Mouse (Mus musculus): ENCODE measurements around the gene Gstm7. TPM values are rescaled to one million over a fixed set of nuclear protein-coding genes. Genes with fewer than 3 reads are reported as not detected.
A peak's percentile ranks its signal among the peaks of the same experiment; 100 is the strongest.
"Not testable (repeated sequence)": the region's sequence is repeated elsewhere in the genome, so short reads cannot be mapped to it uniquely, and the experiment has no call there.

Gene Gstm7
- total RNA-seq, 2 experiments from 2014 or later = 60.7 to 70.1 TPM

DNA sequence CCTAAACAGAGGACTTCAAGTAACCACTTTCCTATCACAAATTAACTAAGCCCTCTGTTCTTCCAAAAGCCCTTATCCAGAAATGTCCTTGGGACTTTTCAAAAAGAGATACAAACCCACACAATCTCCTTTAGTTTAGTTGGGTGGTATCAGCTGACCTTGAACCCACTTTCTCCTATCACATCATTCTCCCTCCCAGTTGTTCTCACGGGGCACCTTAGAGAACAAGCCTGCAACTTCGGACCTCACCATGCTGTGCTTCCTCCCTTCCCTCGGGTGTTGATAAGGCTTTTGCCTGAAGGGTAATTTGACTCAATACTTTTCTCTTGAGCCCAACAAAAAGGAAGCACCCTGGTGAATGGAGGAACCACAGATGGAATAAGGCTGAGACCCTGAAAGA, 4.3 kb upstream of the Gstm7 start:
- DNase-seq (ENCODE audit: low spot score in 2 of 2) = no peak

DNA sequence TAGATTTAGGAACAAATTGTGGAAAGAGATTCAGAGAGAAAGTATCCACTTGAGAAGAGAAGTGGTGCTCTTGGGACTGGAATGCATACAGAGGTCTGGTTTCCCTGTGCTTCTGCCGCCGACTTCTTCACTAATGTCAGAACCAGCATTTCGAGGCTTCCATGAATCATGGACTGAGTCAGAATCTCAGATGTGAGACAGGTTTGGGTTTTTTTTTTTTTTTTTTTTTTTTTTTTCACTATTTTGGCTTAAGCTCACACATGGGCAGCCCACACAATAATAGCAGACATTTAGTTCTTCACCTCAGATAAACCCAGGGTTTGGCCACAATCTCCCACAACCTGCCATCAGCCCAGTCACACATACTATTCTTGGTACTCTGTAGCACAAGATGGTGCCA, 3.7 kb upstream of the Gstm7 start:
- no peak for DNase-seq (ENCODE audit: low spot score in 2 of 2)

DNA sequence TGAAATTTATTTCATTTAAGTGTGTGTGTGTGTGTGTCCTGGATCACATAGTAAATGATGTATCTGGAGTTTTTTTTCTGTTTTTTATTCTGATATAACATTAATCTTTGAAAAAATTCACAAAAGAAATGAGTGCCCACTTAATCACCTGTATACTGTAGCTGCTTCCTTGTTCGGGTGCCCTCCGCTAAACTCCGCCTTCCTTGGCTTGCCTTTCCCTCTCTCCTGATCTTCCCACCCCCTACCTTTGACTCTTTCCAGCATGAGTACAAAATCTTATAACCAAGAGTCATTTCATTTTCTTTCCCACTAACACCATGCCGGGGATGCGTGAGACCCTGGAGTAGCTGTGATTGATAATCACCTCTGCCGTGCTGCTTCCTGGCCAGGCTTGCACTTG, 511 bp upstream of the Gstm7 start:
- no peak for DNase-seq (ENCODE audit: low spot score in 2 of 2)

DNA sequence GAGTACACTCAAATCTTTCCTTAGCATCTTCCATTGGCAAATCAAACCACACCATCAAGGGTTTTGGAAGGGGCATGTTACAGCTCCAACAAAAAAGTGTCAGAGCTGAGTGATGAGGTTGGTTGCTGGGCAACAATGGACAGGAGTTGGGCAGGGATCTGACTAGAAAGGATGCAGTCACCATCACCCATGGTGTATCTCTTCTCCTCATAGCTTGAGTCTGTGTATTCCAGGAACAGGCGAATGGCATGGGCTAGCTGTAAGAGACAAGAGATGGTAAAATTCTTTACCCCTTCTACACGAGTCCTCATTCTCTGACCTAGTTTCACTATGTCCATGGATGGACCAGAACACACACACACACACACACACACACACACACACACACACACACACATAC, 483 bp downstream of the Gstm7 start:
- no peak for DNase-seq (ENCODE audit: low spot score in 2 of 2)

DNA sequence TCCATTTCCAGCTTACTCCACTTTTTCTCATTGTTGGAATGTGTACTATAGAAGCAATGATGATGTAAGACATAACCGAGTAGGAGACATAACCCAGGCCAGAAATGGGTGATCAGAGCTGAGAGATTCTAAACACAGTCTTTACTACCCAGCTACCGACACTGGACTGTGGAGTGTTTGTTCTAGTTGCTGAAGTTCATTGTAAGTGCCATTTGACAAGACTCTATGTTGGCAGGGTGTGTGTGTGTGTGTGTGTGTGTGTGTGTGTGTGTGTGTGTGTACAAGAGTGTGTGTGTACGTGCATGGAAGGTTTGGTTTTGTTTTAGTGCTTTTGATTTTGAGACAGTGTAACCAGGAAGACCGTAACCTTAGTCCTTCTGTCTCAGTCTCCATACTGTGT, 1.9 kb downstream of the Gstm7 start:
- DNase-seq (ENCODE audit: low spot score in 2 of 2) = no peak

DNA sequence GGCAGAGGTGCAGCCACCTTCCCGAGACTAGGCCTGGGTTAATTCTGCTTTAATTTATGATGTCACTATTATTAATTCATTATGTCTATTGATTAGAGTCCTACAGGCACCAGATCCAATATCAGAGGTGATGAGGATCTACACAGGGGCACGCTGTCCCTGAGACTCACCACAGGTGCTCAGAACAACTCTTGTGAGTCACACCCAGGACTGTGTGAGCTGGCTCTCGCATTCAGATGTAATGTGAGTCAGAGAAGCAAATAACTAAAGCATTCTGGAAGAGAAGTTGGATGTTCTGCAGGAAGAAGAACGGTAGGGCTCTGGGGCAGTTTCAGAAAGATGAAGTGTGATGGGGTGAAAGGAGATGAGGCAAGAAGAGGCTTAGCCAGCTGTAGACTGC, 2.4 kb downstream of the Gstm7 start:
- DNase-seq (ENCODE audit: low spot score in 2 of 2) = no peak

DNA sequence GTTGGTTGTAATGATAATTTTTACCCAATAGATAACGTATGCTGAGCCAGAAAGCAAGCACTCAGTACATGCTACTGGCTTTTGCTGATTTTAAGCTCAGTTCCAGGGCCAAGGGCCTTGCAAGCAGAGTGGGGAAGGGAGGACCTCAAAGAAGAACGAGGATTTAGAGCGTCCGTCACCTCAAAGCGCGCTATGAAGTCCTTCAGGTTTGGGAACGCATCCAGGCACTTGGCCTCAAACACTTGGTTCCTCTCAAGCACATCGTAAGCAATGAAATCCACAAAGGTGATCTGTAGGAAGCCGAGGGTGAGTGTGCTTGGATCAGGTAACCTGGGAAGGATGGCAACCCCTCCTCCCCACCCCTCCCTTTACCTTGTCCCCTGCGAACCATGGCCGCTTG, 2.9 kb downstream of the Gstm7 start:
- no peak for DNase-seq (ENCODE audit: low spot score in 2 of 2)

DNA sequence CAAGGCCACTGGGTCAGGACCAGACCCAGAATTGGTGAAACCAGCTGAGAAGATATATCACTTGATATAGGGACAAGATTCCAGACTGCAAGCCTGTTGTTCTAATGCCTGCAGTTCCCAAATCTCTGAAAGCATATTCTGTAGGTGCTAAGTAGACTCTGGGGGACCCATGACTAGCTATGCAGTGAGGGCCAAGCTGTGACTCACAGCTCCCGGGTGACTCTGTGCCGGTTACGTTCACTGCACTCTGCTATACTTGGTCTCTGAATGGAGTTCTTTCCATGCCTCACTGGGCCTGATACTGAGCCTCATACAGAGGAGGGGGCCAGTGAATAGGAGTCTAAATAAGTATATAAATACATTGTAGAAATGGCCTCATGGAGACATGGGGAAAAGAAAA, 3.8 kb downstream of the Gstm7 start:
- no peak for DNase-seq (ENCODE audit: low spot score in 2 of 2)

DNA sequence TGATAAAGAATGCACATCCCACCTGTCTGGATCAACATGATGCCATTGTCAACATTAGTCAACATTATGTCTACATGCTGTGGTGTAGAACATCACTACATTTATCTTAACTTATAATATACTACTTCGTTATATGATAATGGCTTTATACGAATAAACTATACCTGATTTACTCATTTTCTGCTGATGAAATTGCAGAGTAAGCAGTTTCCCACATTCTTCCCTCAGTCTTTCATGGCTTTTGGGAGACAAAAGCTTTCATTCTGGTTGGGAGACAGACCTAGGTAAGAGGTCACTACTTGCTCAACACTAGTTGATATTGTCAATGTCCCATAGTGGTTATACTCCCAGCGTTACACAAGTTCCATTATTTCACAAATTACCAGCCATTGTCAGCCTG, 6.3 kb downstream of the Gstm7 start:
- DNase-seq (ENCODE audit: low spot score in 2 of 2) = no peak

DNA sequence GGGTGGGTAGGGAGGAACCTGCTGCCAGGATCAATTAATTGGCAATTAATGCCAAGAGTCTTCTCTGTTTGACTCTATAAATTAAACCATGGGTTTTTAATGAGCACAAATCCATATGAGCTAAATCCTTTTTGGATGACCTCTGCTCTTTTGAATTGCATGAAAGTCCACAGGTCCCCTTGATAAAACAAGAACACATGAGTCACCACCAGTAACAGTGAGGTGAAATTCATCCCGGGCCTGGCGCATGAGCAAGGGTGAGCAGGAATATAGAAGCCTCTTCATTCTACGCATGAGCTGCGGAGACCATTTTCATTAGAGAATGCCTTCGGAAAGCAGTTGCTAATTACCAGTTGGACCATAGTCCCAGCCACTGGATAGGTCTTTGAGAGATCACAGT, 11.3 kb downstream of the Gstm7 start:
- DNase-seq (ENCODE audit: low spot score in 2 of 2) = no peak

DNA sequence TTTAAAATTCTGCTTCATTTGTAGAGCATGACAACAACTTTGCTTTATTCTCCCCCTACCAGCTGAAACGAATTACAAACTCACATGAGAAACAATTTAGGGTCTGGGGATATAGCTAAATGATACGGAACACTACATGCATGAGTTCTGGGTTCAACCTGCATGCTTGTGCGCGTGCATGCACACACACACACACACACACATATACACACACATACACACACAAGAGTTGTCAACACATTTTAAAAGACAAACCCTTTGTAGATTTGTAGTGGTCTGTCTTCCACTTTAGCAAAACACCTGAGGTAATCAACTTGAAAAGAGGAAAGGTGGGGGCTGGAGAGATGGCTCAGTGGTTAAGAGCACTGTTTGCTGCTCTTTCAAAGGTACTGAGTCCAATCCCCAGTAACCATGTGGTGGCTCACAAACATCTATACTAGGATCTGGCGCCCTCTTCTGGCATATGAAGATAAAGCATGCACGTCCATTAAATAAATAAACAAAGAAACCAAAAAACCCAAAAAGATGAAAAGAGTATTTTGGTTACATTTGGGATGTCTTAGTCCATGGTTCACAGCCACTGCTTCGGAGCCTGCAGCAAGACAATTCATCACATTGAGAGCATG, 13.7 kb downstream of the Gstm7 start:
- peak; percentile 66 to 78 for DNase-seq (ENCODE audit: low spot score in 2 of 2)

DNA sequence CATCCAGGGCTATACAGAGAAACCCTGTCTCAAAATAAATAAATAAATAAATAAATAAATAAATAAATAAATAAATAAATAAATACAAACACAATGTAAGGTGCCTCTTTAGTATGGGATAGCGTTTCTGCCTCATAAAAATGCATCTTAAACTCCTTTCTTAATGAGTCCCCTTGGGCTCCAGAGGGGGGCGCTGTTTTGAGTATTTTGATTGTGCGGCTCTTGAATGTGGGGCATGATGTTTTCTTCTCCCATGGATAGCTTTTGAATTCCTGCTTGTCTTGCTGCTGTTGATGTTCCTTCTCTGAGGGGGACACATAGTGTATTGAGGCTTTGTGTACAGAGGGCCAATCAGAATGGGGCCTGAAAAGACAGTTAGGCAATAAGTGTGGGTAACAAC, 14.5 kb downstream of the Gstm7 start:
- no peak for DNase-seq (ENCODE audit: low spot score in 2 of 2)

DNA sequence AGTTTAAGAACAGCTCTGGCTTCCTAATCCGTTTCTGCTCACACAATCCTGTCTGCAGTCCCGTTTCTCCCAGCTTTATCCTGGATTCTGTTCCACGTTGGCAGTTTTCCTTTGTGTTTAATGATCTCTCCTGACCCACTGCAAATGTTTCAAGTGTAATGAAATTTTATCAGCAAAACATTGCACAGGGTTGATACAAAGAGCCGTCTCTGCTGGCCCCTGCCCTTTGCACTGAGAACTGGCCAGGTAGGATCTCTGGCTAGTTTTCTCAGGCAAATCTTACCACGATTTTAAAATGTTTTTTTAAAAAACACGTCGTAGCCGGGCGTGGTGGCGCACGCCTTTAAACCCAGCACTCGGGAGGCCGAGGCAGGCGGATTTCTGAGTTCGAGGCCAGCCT, 14.9 kb downstream of the Gstm7 start:
- no peak for DNase-seq (ENCODE audit: low spot score in 2 of 2)

DNA sequence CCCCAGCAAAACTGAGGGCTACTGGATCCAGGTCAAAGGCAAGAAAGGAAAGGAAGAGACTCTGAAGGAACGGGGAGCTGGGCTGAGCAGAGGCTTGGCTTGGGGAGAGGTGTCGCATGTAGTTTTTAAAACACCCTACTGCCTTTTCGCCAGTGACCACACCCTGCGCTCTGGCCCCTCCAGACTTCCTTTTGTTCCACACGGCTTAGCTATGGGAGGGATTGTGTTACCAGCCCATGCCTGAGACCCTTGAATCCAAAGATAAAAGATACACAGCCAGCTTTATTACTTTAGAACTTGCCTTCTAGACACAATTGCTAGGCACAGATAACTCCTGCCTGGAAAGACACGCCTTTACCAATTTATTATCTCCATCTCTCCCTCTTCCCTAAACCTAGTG, 25.7 kb downstream of the Gstm7 start:
- no peak for DNase-seq (ENCODE audit: low spot score in 2 of 2)

DNA sequence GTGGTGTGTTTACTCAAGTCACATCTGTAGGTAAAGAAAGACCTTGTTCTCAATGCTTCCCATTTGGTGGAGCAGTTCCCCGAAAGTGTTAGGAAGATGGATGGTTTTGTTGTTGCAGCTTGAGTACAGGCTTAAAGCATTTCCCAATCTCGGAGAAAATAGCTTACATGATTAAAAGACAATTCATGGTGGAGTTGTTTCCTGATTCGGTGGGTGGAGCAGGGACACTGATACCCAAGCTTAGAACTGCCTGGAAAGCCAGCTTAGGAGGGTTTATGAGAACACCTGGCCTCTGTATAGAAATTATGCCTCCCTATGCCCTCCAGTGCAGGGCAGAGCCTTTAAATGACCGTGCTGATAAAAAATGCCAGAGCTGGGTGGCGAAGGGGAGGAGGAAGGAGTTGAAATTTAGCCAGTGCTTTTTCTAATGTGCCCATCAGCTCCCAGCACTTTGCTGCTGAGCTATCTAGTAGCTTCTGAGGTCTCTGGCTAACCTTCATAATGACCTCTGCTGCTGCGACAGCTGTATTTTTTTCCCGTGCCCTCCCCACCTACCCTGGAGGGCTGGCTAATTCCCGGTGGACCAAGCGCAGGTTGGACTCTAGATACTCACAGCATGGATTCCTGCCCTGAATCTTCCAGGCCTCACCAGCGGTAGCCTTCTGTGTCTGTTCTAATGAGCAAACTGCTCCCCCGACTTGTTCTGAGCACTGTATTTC, 30.5 kb downstream of the Gstm7 start:
- no peak for DNase-seq (ENCODE audit: low spot score in 2 of 2)

DNA sequence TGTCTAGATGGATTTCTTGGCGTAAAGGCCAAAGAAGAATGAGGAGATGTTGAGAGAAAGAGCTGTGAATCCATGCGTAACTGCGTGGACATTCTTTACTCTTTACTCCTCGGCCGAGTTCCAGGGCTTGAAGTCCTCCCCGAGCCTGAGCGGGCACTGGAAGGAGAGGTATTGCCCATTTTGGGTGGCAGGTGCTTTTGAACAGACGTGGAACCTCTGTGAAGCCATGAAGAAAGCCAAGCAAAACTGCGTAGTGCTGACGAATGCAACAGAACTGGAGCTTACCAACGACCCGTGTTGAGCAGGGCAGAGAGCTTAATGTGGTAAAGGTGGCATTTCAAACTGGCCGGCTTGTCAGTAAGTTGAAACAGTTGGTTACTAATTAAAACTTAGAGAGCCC, 32.9 kb downstream of the Gstm7 start:
- DNase-seq (ENCODE audit: low spot score in 2 of 2) = no peak

DNA sequence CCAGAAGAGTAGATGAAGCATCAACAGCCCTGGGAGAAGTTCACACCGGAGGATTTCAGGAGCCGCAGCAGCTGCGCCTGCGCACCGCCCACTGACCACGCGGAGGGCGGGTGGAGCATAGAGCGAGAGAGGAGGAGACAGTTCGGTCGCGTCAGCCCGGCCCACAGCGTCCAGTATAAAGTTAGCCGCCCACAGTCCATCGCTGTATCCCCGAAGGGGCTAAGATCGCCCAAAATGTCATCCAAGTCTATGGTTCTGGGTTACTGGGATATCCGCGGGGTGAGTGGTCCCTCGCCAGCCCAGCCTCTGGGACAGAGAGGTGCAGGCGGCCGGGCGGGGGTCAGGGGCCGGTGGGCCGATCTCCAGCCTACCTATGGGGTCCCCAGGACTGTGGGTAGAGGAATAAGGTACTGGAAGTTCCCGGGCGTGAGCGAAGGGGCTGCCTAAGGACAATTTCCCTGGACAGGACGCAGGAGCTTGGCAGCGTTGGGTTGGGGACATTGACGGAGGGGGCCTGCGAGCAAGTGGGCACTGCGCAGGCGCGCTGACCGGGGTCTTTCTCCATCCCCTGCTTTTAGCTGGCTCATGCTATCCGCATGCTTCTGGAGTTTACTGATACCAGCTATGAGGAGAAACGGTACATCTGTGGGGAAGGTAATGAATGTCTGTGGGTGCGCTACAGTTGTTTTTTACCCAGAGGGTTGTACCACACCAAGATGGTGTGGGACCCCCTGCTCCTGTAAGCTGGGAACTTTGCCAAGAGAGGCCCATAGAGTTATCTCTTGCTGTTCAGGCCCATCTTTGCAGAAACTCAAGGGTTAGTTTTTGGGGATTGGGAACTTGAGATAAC, 35.7 kb downstream of the Gstm7 start, which contains the start of gene Gstm5:
Gene Gstm5, plus strand, starts transcription at position 102 of the 850 bp plus-strand sequence.
- peak; percentile 77 to 88 for DNase-seq (ENCODE audit: low spot score in 2 of 2)

DNA sequence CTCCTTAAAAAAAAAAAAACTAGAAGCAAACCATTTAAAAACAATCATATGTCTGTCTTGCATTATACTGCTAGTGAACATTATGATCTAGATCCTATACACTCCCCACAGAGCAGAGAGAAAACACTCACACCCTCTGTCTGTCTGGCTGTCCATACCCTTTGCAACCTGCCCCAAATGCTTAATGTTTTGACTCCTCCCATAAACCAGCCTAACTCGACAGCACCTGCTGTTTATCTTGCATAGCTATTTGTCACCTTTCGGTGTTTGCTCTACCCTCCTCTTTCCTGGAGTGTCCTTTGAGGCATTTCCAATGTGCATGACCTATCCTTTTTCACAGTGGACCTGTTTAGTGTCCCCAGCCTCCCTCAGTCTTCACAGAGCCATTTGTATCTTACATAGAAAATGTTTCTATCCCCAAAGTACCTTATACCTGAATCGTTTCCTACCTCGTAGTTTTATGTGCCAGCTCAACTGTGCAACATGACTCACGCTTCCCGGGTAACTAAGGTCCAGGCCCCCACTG, 36.4 kb downstream of the Gstm7 start:
- DNase-seq (ENCODE audit: low spot score in 2 of 2) = no peak

DNA sequence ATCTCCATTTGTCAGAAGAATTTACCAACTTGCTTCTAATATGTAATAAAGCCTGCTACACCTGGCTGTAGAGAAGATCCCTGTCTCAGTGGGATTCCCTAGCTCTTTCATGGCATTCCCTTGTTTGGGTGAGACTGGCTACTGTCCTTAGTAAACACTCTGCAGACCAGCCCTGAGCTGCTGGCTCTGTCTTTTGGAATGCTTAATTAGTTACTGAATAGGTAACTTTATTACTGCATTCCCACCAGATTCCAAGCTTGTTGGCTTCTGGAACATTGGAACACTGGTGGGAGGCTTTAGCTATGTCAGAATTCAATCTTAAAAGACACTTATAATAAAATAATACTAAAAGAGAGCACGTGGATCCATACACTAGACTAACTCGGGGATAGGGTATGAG, 42.4 kb downstream of the Gstm7 start:
- DNase-seq (ENCODE audit: low spot score in 2 of 2) = not testable (repeated sequence)

DNA sequence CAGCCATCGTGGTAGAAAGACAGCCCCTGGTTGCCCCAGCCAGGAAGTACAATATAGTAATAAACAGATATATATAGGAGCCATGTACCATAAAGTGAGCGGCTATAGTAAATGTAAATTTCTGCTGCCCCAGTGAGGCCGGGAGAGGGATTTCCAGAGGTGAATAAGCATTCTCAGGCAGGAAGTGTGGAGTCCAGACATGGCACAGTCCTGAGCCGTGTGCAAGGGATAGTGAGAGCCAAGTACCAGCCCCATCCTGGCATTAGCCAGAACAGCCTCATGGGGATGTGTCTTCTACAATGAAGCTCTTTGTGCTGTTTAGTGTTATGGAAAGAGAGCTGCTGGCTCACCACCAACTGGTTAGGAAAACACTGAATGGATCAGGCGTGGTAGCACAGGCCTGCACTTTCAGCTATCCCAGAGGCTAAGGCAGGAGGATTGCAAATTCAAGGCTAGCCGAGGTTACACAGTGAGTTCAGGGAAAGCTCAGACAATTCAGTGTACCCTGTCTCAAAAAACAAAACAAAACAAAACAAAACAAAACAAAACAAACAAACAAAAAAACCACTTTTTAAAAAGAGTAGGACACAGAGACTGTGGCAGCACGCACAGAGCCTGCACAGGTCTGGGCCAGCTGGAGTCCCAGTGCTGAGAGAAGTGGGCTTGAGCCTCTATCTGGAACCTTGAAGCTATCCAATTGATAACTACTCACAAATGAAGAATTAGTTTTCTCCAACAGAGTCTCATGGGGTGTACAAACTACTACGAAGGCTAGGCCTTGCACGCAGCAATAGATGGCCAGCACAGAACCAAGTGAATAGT, 43.7 kb downstream of the Gstm7 start:
- peak; percentile 70 to 75 for DNase-seq (ENCODE audit: low spot score in 2 of 2)
